Mouse (Mus musculus): Measurements from ENCODE around the gene Acer2. TPM values are rescaled to one million over a fixed set of nuclear protein-coding genes. Genes with fewer than 3 reads are reported as not detected.
A peak's percentile ranks its signal among the peaks of the same experiment; 100 is the strongest.

Acer2 gene
- total and polyA plus RNA-seq, 3 experiments = 0.35 to 0.84 TPM; not detected in 1

- DNase-seq (ENCODE audit: low read depth, low spot score) = no peak
- Histone ChIP-seq H3K79me2 (ENCODE audit: control insufficient read depth, insufficient read depth, low read length, poor library complexity) (no peaks in the 10 kb centered on the region), H3K27me3 (ENCODE audit: control insufficient read depth in 1 of 2, insufficient read depth in 2 of 2, low read length in 2 of 2) (no peaks in the 10 kb centered on the region), H3K9me3 (replicated peaks; ENCODE audit: insufficient read depth, low read length) (no peaks in the 10 kb centered on the region), H3K36me3 (ENCODE audit: control insufficient read depth in 1 of 2, insufficient read depth in 2 of 2, low read length in 2 of 2) (no peaks in the 10 kb centered on the region), H3K27ac (ENCODE audit: control insufficient read depth, low read depth, low read length) (no peak overlapping the region), H3K9ac (ENCODE audit: control insufficient read depth, low read depth, low read length, poor library complexity, severe bottlenecking) (no peak overlapping the region), H3K4me3 (ENCODE audit: control insufficient read depth in 1 of 2, insufficient read depth in 1 of 2, low read depth in 2 of 2, low read length in 2 of 2) (no peak overlapping the region), H3K4me1 (ENCODE audit: control insufficient read depth in 1 of 2, insufficient read depth in 2 of 2, low read length in 2 of 2) (no peaks in the 10 kb centered on the region)
- TF ChIP-seq MAFK (IDR thresholded peaks at IDR 0.05; ENCODE audit: borderline replicate concordance, low read depth, low read length) (no peak), EP300 (IDR thresholded peaks at IDR 0.05; ENCODE audit: low read depth in 1 of 2, low read length in 2 of 2) (no peak), BHLHE40 (IDR thresholded peaks at IDR 0.05; ENCODE audit: borderline replicate concordance, low read depth, low read length) (no peak), ZNF384 (IDR thresholded peaks at IDR 0.05; ENCODE audit: low read depth, low read length) (no peak), POLR2A (IDR thresholded peaks at IDR 0.05; ENCODE audit: control insufficient read depth in 1 of 2, insufficient read depth in 1 of 2, low read depth in 1 of 2, low read length in 2 of 2, poor library complexity in 1 of 2) (no peak), MYC (IDR thresholded peaks at IDR 0.05; ENCODE audit: low read depth, low read length) (no peak), RAD21 (IDR thresholded peaks at IDR 0.05; ENCODE audit: low read depth, low read length) (no peak), CTCF (IDR thresholded peaks at IDR 0.05 in 2 of 3, conservative IDR thresholded peaks at IDR 0.05 in 1 of 3; ENCODE audit: control insufficient read depth in 1 of 3, insufficient read depth in 1 of 3, low read depth in 2 of 3, low read length in 3 of 3, poor library complexity in 1 of 3, severe bottlenecking in 1 of 3) (peak in 2 of 3 experiments; percentile 11 to 12; a peak in 1 of 6 replicates), CHD1 (IDR thresholded peaks at IDR 0.05; ENCODE audit: low read depth, low read length) (no peak)
Observed at GRCm38 (mm10) chr4:86953519-86953918, 79.3 kb downstream of the Acer2 start.

GRCm38 (mm10) chr4:86955448-86955847 lies 81.3 kb downstream of the Acer2 start:
- H3K27ac ChIP-seq (ENCODE audit: control insufficient read depth, low read depth, low read length) = no peak overlapping the region
- no peaks in the 10 kb centered on the region for H3K4me1 ChIP-seq (ENCODE audit: control insufficient read depth in 1 of 2, insufficient read depth in 2 of 2, low read length in 2 of 2)
- no peaks in the 10 kb centered on the region for H3K36me3 ChIP-seq (ENCODE audit: control insufficient read depth in 1 of 2, insufficient read depth in 2 of 2, low read length in 2 of 2)
- no peaks in the 10 kb centered on the region for H3K27me3 ChIP-seq (ENCODE audit: control insufficient read depth in 1 of 2, insufficient read depth in 2 of 2, low read length in 2 of 2)
- no peak overlapping the region for H3K9ac ChIP-seq (ENCODE audit: control insufficient read depth, low read depth, low read length, poor library complexity, severe bottlenecking)
- DNase-seq (ENCODE audit: low read depth, low spot score) = no peak
- no peak overlapping the region for H3K4me3 ChIP-seq (ENCODE audit: control insufficient read depth in 1 of 2, insufficient read depth in 1 of 2, low read depth in 2 of 2, low read length in 2 of 2)
- no peaks in the 10 kb centered on the region for H3K79me2 ChIP-seq (ENCODE audit: control insufficient read depth, insufficient read depth, low read length, poor library complexity)
- TF ChIP-seq CHD1 (IDR thresholded peaks at IDR 0.05; ENCODE audit: low read depth, low read length) (no peak), USF1 (IDR thresholded peaks at IDR 0.05; ENCODE audit: low read depth, low read length) (no peak), SMC3 (IDR thresholded peaks at IDR 0.05; ENCODE audit: low read depth, low read length) (no peak), POLR2A (IDR thresholded peaks at IDR 0.05; ENCODE audit: control insufficient read depth in 1 of 2, insufficient read depth in 1 of 2, low read depth in 1 of 2, low read length in 2 of 2, poor library complexity in 1 of 2) (no peak), RCOR1 (IDR thresholded peaks at IDR 0.05; ENCODE audit: low read depth, low read length) (no peak)
- H3K9me3 ChIP-seq (replicated peaks; ENCODE audit: insufficient read depth, low read length) = no peaks in the 10 kb centered on the region

GRCm38 (mm10) chr4:86957576-86958411 lies 83.6 kb downstream of the Acer2 start:
- H3K27ac ChIP-seq (ENCODE audit: control insufficient read depth, low read depth, low read length) = no peak overlapping the region
- H3K79me2 ChIP-seq (ENCODE audit: control insufficient read depth, insufficient read depth, low read length, poor library complexity) = no peaks in the 10 kb centered on the region
- peak; percentile 43 for DNase-seq (ENCODE audit: low read depth, low spot score)
- no peaks in the 10 kb centered on the region for H3K9me3 ChIP-seq (replicated peaks; ENCODE audit: insufficient read depth, low read length)
- H3K36me3 ChIP-seq (ENCODE audit: control insufficient read depth in 1 of 2, insufficient read depth in 2 of 2, low read length in 2 of 2) = no peaks in the 10 kb centered on the region
- TF ChIP-seq SMC3 (IDR thresholded peaks at IDR 0.05; ENCODE audit: low read depth, low read length) (peak; percentile 37; the same call in 1 of the 2 replicates), USF2 (IDR thresholded peaks at IDR 0.05; ENCODE audit: borderline replicate concordance in 1 of 2, insufficient read depth in 1 of 2, low read depth in 1 of 2, low read length in 2 of 2) (no peak), RAD21 (IDR thresholded peaks at IDR 0.05; ENCODE audit: low read depth, low read length) (peak; percentile 53), CTCF (IDR thresholded peaks at IDR 0.05 in 2 of 3, conservative IDR thresholded peaks at IDR 0.05 in 1 of 3; ENCODE audit: control insufficient read depth in 1 of 3, insufficient read depth in 1 of 3, low read depth in 2 of 3, low read length in 3 of 3, poor library complexity in 1 of 3, severe bottlenecking in 1 of 3) (peak; percentile 54 to 65 (median 63))
- no peaks in the 10 kb centered on the region; a peak in 2 of 4 replicates for H3K27me3 ChIP-seq (ENCODE audit: control insufficient read depth in 1 of 2, insufficient read depth in 2 of 2, low read length in 2 of 2)
- no peak overlapping the region for H3K4me3 ChIP-seq (ENCODE audit: control insufficient read depth in 1 of 2, insufficient read depth in 1 of 2, low read depth in 2 of 2, low read length in 2 of 2)
- no peaks in the 10 kb centered on the region for H3K4me1 ChIP-seq (ENCODE audit: control insufficient read depth in 1 of 2, insufficient read depth in 2 of 2, low read length in 2 of 2)
- no peak overlapping the region for H3K9ac ChIP-seq (ENCODE audit: control insufficient read depth, low read depth, low read length, poor library complexity, severe bottlenecking)
